Mouse (Mus musculus) neural tube, embryonic 12.5 days (tissue): Measurements from ENCODE around the gene Wfikkn1. TPM values are rescaled to one million over a fixed set of nuclear protein-coding genes. Genes with fewer than 3 reads are reported as not detected.
"Not testable (repeated sequence)": the region's sequence is repeated elsewhere in the genome, so short reads cannot be mapped to it uniquely, and the experiment has no call there.

Experiments used
- ATAC-seq: fragments of 200-750 bp; cut with Nextera tagmentation; 2 replicates; pipeline ENCODE4 v1.8.0; 2017; ENCODE audit warnings: low read depth, mild to moderate bottlenecking, moderate TSS enrichment, moderate library complexity; ENCODE audit not compliant: low FRiP score
- H3K27ac ChIP-seq: fragments of 300-500 bp; sonication (generic); 2 replicates; pipeline ENCODE4 v1.5.1; 2016
- H3K27me3 ChIP-seq: fragments of 300-500 bp; sonication (generic); replicated peaks from 2 replicates; pipeline ENCODE4 v1.6.1; 2016; ENCODE audit warnings: mild to moderate bottlenecking
- H3K36me3 ChIP-seq: fragments of 300-500 bp; sonication (generic); 2 replicates; pipeline ENCODE4 v1.6.1; 2016; ENCODE audit warnings: mild to moderate bottlenecking
- H3K4me1 ChIP-seq: fragments of 300-500 bp; sonication (generic); 2 replicates; pipeline ENCODE4 v1.6.1; 2016
- H3K4me2 ChIP-seq: fragments of 300-500 bp; sonication (generic); replicated peaks from 2 replicates; pipeline ENCODE4 v1.6.1; 2016; ENCODE audit warnings: mild to moderate bottlenecking
- H3K4me3 ChIP-seq: fragments of 300-500 bp; sonication (generic); 2 replicates; pipeline ENCODE4 v1.5.1; 2016
- H3K9ac ChIP-seq: fragments of 300-500 bp; sonication (generic); 2 replicates; pipeline ENCODE4 v1.6.1; 2016; ENCODE audit warnings: mild to moderate bottlenecking
- H3K9me3 ChIP-seq: fragments of 300-500 bp; sonication (generic); 2 replicates; pipeline ENCODE4 v1.6.1; 2016; ENCODE audit warnings: mild to moderate bottlenecking
- WGBS: fragments of 180-500 bp; shearing (Covaris S2); methylation state at CpG from one replicate; pipeline ENCODE4 v1.1.7; 2016; 5-methylcytosine and 5-hydroxymethylcytosine counted together
- polyA plus RNA-seq: library from polyadenylated mRNA; unstranded; fragments of >200 nt; fragmentation: Nextera tagmentation; extraction: Ambion mirVana; gene quantifications from 2 replicates; pipeline ENCODE4 v1.2.1, GENCODE M21; 2016

Gene Wfikkn1
- polyA plus RNA-seq, 1 experiment from 2014 or later: 0.86 TPM

GRCm38 (mm10) chr17:25874148-25874720 is 6.4 kb downstream of the Wfikkn1 start:
- 7% methylated on average over 14 of the region's 14 CpGs for WGBS
- no peaks in the 10 kb centered on the region for H3K9me3 ChIP-seq
- no peak for ATAC-seq
- peak overlapping the region; percentile 96 for H3K4me2 ChIP-seq
- H3K27me3 ChIP-seq: no peaks in the 10 kb centered on the region
- peak overlapping the region; percentile 11; the same call in 1 of the 2 replicates for H3K27ac ChIP-seq
- H3K4me1 ChIP-seq: peaks cover 15% of the 10 kb centered on the region
- H3K4me3 ChIP-seq: peak overlapping the region; percentile 78
- peaks cover 17% of the 10 kb centered on the region for H3K36me3 ChIP-seq
- 0 out of 2 replicates have a peak overlapping the region, but pooled peaks have one; percentile 38 for H3K9ac ChIP-seq

DNA sequence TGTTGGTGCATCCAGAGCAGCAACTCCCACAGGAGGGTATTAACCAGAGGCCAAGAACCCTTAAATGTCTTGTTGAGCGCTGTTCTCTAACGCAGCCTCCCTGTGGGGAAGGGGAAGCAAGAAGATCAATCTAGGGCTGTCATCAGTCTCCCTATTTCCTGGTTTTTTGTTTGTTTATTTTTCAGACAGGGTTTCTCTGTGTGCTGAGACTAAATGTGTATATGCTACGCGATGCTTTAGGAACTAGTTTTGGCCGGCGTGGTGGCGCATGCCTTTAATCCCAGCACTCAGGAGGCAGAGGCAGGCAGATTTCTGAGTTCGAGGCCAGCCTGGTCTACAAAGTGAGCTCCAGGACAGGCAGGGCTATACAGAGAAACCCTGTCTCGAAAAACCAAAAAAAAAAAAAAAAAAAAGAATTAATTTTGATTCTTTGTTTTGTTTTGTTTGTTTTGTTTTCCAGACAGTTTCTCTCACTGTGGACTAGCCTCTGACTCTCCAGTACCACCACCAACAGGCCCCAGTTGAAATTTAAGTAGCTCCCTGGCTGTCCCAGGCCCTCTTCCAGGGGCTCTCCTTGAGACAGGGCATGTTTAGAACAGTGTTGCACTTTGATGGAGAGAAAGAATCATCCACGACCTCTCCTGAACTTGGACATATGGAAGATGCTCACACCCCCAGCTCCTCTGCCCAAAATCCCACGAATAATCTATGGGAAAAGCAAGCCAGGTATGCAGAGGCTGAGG is 7.1 kb downstream of the Wfikkn1 start:
- WGBS: 77% methylated on average over 11 of the region's 11 CpGs
- peak overlapping the region; percentile 96 for H3K4me2 ChIP-seq
- H3K27me3 ChIP-seq: no peaks in the 10 kb centered on the region
- H3K36me3 ChIP-seq: peaks cover 10% of the 10 kb centered on the region
- 0 out of 2 replicates have a peak overlapping the region, but pooled peaks have one; percentile 78 for H3K4me3 ChIP-seq
- no peak overlapping the region for H3K9ac ChIP-seq
- peaks cover 21% of the 10 kb centered on the region for H3K4me1 ChIP-seq
- no peaks in the 10 kb centered on the region for H3K9me3 ChIP-seq
- no peak overlapping the region for H3K27ac ChIP-seq
- no peak for ATAC-seq

DNA sequence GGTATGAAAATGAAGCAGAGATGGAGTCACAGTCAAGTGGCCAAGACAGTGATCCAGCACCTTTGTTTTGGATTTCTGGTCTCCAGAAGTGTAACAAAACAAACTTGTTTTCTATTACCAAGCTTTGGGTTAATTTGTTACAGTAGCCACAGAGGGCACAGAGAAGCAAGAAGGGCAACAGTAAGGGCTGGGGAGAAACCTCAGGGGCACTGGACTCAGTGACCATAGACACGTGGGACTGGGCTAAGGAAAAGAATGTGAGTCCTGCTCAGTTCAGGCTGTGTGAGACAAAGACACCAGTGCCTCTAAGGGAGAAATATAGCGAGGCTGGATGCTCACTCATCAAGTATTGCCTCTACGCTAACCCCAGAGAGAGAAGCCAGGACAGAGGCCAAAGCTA is 8.0 kb downstream of the Wfikkn1 start:
- H3K9ac ChIP-seq: no peak overlapping the region
- no peak overlapping the region for H3K27ac ChIP-seq
- H3K4me2 ChIP-seq: no peak overlapping the region
- H3K27me3 ChIP-seq: no peaks in the 10 kb centered on the region
- H3K4me3 ChIP-seq: no peak overlapping the region
- 83% methylated on average over 3 of the region's 3 CpGs for WGBS
- peaks cover 1% of the 10 kb centered on the region; the same call in 1 of the 2 replicates for H3K36me3 ChIP-seq
- peaks cover 27% of the 10 kb centered on the region for H3K4me1 ChIP-seq
- ATAC-seq: no peak
- H3K9me3 ChIP-seq: no peaks in the 10 kb centered on the region

GRCm38 (mm10) chr17:25871566-25871965 is 9.1 kb downstream of the Wfikkn1 start:
- not testable (repeated sequence) for H3K9ac ChIP-seq, H3K4me2 ChIP-seq, H3K36me3 ChIP-seq, H3K27ac ChIP-seq, H3K9me3 ChIP-seq, H3K27me3 ChIP-seq, ATAC-seq, H3K4me3 ChIP-seq
- peaks cover 24% of the 10 kb centered on the region for H3K4me1 ChIP-seq

DNA sequence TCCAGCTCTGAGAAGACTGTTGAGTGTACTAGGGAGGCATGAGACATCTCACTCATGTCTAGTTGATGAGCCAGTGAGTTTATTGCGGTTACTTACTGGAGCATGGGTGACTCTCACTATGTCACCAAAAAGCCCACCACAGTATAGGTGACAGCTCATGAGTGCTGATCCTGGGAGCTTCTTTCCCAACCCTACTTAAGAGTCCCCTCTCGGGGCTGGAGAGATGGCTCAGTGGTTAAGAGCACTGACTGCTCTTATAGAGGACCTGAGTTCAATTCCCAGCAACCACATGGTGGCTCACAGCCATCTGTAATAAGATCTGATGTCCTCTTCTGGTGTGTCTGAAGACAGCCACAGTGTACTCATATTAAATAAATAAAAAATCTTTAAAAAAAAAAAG is 10.7 kb downstream of the Wfikkn1 start:
- WGBS: 88% methylated on average over 2 of the region's 2 CpGs

DNA sequence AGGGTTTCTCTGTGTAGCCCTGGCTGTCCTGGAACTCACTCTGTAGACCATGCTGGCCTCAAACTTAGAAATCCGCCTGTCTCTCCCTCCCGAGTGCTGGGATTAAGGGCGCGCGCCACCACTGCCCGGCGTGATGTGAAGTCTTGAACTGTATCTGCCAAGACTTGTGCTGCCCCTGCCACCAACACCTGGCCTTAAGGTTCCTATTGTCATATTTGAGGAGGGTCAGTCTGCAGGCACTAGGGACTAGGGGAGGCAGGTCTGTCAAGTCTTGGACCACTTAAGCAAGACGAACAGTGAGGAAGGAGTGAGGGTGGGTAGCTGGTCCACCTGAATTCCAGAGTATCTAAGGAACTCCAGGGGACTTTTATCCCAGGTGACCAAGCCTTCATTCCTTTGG is 11.2 kb downstream of the Wfikkn1 start:
- H3K9me3 ChIP-seq: no peaks in the 10 kb centered on the region
- H3K36me3 ChIP-seq: no peaks in the 10 kb centered on the region
- peaks cover 15% of the 10 kb centered on the region for H3K4me1 ChIP-seq
- no peak for ATAC-seq
- 94% methylated on average over 8 of the region's 8 CpGs for WGBS
- no peaks in the 10 kb centered on the region for H3K27me3 ChIP-seq
- no peak overlapping the region for H3K27ac ChIP-seq
- H3K4me2 ChIP-seq: no peak overlapping the region
- H3K4me3 ChIP-seq: no peak overlapping the region
- H3K9ac ChIP-seq: no peak overlapping the region

More for the DNA sequence above, 10.7 kb downstream of the Wfikkn1 start:
- Histone ChIP-seq H3K4me2 (no peak overlapping the region), H3K9me3 (no peaks in the 10 kb centered on the region), H3K27ac (no peak overlapping the region), H3K27me3 (no peaks in the 10 kb centered on the region), H3K4me3 (no peak overlapping the region), H3K36me3 (no peaks in the 10 kb centered on the region), H3K4me1 (peaks cover 15% of the 10 kb centered on the region), H3K9ac (no peak overlapping the region)
- no peak for ATAC-seq

- Histone ChIP-seq H3K4me1 (peaks cover 15% of the 10 kb centered on the region), H3K9ac (peak within 1 kb of the TSS; percentile 69), H3K27me3 (no peaks in the 10 kb centered on the region), H3K4me2 (peak within 1 kb of the TSS; percentile 99), H3K36me3 (no peaks in the 10 kb centered on the region), H3K9me3 (no peaks in the 10 kb centered on the region), H3K4me3 (peak within 1 kb of the TSS; percentile 84), H3K27ac (no peak within 1 kb of the TSS)
- peak; percentile 87 for ATAC-seq
- WGBS: under 1% methylated on average over 24 of the region's 24 CpGs
These were observed 12.0 kb downstream of the Wfikkn1 start, which contains the start of gene Mcrip2 for GRCm38 (mm10) chr17:25868601-25869191. Gene Mcrip2, minus strand, starts transcription at chr17:25868764.

DNA sequence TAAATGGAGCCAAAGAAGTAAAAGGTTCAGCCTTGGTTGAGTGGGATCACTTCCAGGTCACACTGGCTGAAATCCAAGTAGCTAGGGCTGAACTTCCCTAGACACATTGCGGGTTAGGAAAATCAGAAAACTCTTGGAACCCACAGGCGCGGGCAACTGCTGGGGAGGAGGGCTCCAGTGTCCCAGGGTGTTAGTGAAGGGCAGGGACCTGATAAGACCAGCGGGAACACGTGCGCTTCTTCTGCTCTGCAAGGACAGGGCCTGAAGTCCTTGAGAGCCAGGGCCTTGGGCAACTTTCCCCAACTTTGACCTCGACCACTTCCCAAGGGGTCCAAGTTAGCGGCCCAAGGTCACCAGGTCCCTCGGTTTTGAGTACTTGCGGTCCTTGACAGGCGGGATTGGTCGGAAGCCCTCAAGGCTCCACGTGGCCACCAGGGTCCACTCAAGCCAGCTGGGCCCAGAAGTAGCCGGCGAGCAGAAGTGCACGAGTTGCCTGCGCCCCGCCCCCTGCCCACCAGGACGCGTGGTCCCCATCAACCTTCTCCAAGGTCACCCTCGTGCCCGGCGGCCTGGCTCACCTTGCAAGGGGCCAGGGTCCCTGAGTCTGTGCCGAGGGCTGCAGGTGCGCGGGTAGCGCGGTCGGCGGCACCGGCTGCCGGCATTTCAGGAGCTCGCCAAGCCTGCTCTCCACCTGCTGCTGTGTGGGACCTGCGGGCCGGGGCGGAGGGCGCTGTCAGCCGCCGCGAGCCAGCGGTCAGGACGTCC is 12.6 kb downstream of the Wfikkn1 start:
- no peak overlapping the region for H3K27ac ChIP-seq
- H3K9ac ChIP-seq: peak overlapping the region; percentile 69
- 1% methylated on average over 42 of the region's 42 CpGs for WGBS

GRCm38 (mm10) chr17:25867509-25867835 is 13.2 kb downstream of the Wfikkn1 start:
- Histone ChIP-seq H3K36me3 (no peaks in the 10 kb centered on the region), H3K9me3 (no peaks in the 10 kb centered on the region), H3K27me3 (no peaks in the 10 kb centered on the region), H3K9ac (no peak overlapping the region), H3K4me2 (peak overlapping the region; percentile 99), H3K27ac (no peak overlapping the region), H3K4me3 (peak overlapping the region; percentile 84; the same call in 1 of the 2 replicates), H3K4me1 (peaks cover 15% of the 10 kb centered on the region)
- no peak for ATAC-seq
- 12% methylated on average over 7 of the region's 7 CpGs for WGBS

More for the DNA sequence above, 12.6 kb downstream of the Wfikkn1 start:
- Histone ChIP-seq H3K9me3 (no peaks in the 10 kb centered on the region), H3K4me3 (peak overlapping the region; percentile 84), H3K27me3 (no peaks in the 10 kb centered on the region), H3K4me1 (peaks cover 15% of the 10 kb centered on the region), H3K4me2 (peak overlapping the region; percentile 99), H3K36me3 (no peaks in the 10 kb centered on the region)
- ATAC-seq: peak; percentile 54

DNA sequence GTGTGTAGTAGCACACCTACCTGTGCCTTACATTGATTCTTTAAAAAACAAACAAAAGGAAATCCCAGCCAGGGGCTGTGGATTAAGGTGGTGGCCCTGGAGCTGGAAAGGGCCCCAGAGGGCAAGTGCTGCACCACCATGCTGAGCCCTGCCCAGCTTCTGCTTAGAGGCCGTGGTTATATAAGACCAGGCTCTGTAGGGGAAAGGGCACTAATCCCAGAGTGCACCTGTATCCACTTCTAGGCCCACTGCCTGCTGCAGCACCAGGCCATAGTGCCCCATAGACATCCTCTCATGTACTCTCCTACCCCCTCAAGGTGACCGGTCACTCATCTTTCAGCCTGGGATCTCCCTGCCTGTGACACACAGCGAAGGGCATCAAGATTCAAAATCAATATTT is 14.5 kb downstream of the Wfikkn1 start:
- no peak overlapping the region for H3K4me3 ChIP-seq
- no peak overlapping the region for H3K9ac ChIP-seq
- ATAC-seq: no peak
- no peaks in the 10 kb centered on the region for H3K36me3 ChIP-seq
- no peak overlapping the region for H3K4me2 ChIP-seq
- no peaks in the 10 kb centered on the region for H3K27me3 ChIP-seq
- no peak overlapping the region for H3K27ac ChIP-seq
- H3K9me3 ChIP-seq: no peaks in the 10 kb centered on the region
- WGBS: 87% methylated on average over 3 of the region's 3 CpGs
- peaks cover 26% of the 10 kb centered on the region for H3K4me1 ChIP-seq

DNA sequence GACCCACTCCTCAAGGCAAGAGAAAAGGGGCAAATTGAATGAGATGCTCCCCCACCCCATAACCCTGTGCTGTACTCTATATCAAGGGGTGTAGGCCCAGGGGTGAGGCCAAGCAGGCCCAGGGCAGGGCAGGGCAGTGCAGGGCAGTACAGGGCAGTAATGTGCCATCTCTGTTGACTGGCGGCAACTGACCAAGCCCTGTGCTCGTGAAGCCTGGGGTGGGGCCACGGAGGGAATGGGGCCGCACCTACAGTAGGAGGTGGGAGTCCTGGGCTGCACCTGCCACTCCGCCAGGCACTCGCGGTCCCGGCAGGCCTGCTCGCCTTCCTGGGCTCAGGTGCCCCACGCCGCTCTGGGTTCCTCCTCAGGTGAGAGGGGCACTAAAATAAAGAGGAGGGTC is 15.4 kb downstream of the Wfikkn1 start:
- Histone ChIP-seq H3K4me2 (no peak overlapping the region), H3K27ac (no peak overlapping the region), H3K36me3 (no peaks in the 10 kb centered on the region), H3K9ac (no peak overlapping the region), H3K4me3 (no peak overlapping the region), H3K27me3 (no peaks in the 10 kb centered on the region), H3K9me3 (no peaks in the 10 kb centered on the region), H3K4me1 (peaks cover 35% of the 10 kb centered on the region)
- ATAC-seq: no peak
- 90% methylated on average over 11 of the region's 11 CpGs for WGBS

GRCm38 (mm10) chr17:25864311-25864710 is 16.3 kb downstream of the Wfikkn1 start:
- H3K4me1 ChIP-seq: peaks cover 44% of the 10 kb centered on the region
- ATAC-seq: no peak
- no peak overlapping the region for H3K4me3 ChIP-seq
- no peak overlapping the region for H3K4me2 ChIP-seq
- H3K36me3 ChIP-seq: no peaks in the 10 kb centered on the region
- H3K9ac ChIP-seq: no peak overlapping the region
- no peaks in the 10 kb centered on the region for H3K9me3 ChIP-seq
- 95% methylated on average over 14 of the region's 14 CpGs for WGBS
- no peaks in the 10 kb centered on the region for H3K27me3 ChIP-seq
- no peak overlapping the region for H3K27ac ChIP-seq
